Mouse (Mus musculus) hindbrain, postnatal 0 days (tissue): ENCODE results near the gene Bloc1s5. TPM values are rescaled to one million over a fixed set of nuclear protein-coding genes. Genes with fewer than 3 reads are reported as not detected.
"Not testable (repeated sequence)": the region's sequence is repeated elsewhere in the genome, so short reads cannot be mapped to it uniquely, and the experiment has no call there.

Experiments used
- ATAC-seq: fragments of 200-750 bp; cut with Nextera tagmentation; 2 replicates; pipeline ENCODE4 v1.8.0; 2017; ENCODE audit warnings: mild to moderate bottlenecking, moderate TSS enrichment, moderate library complexity
- DNase-seq: peaks from one replicate; pipeline ENCODE4 v3.0.0-alpha.2; 2015; ENCODE audit warnings: low spot score
- H3K27ac ChIP-seq: fragments of 300-500 bp; sonication (generic); 2 replicates; pipeline ENCODE4 v1.5.1; 2014; ENCODE audit warnings: mild to moderate bottlenecking
- H3K27me3 ChIP-seq: fragments of 300-500 bp; sonication (generic); 2 replicates; pipeline ENCODE4 v1.6.1; 2014; ENCODE audit warnings: low read length, mixed read lengths; ENCODE audit not compliant: insufficient read depth
- H3K36me3 ChIP-seq: fragments of 300-500 bp; sonication (generic); 2 replicates; pipeline ENCODE4 v1.6.1; 2014; ENCODE audit warnings: low read length, mixed read lengths; ENCODE audit not compliant: insufficient read depth
- H3K4me1 ChIP-seq: fragments of 300-500 bp; sonication (generic); 2 replicates; pipeline ENCODE4 v1.6.1; 2014; ENCODE audit warnings: antibody characterized with exemption, low read length, mixed read lengths; ENCODE audit not compliant: insufficient read depth
- H3K4me2 ChIP-seq: fragments of 300-500 bp; sonication (generic); 2 replicates; pipeline ENCODE4 v1.6.1; 2014; ENCODE audit warnings: low read depth, mild to moderate bottlenecking, low read length, moderate library complexity, mixed read lengths
- H3K4me3 ChIP-seq: fragments of 300-500 bp; sonication (generic); 2 replicates; pipeline ENCODE4 v1.5.1; 2014; ENCODE audit warnings: low read length
- H3K9ac ChIP-seq: fragments of 300-500 bp; sonication (generic); replicated peaks from 2 replicates; pipeline ENCODE4 v1.6.1; 2014; ENCODE audit warnings: mild to moderate bottlenecking, low read length, moderate library complexity, mixed read lengths
- H3K9me3 ChIP-seq: fragments of 300-500 bp; sonication (generic); 2 replicates; pipeline ENCODE4 v1.6.1; 2016; ENCODE audit warnings: low read length, mixed read lengths
- CTCF ChIP-seq: IDR thresholded peaks from 2 replicates; pipeline ENCODE4 v1.5.1; 2016; ENCODE audit warnings: antibody characterized with exemption, control low read depth, low read depth
- WGBS: fragments of 180-500 bp; shearing (Covaris S2); extraction: QIAGEN DNeasy Blood & Tissue Kit; methylation state at CpG from one replicate; pipeline ENCODE4 v1.1.7; 2014; 5-methylcytosine and 5-hydroxymethylcytosine counted together
- polyA plus RNA-seq: library from polyadenylated mRNA; unstranded; fragments of >200 nt; fragmentation: Nextera tagmentation; extraction: Ambion mirVana; gene quantifications from 2 replicates; pipeline ENCODE4 v1.2.1, GENCODE M21; 2015
- total RNA-seq: library from RNA; depleted of rRNA; stranded (reverse); fragments of >200 nt; gene quantifications from 2 replicates; pipeline ENCODE4 v1.2.3, GENCODE M21; 2014

Gene Bloc1s5
- total and polyA plus RNA-seq, 2 experiments from 2014 or later = 10.1 to 22.2 TPM

GRCm38 (mm10) chr13:38623296-38623695 lies 11.6 kb downstream of the Bloc1s5 start:
- Histone ChIP-seq H3K9ac (no peak overlapping the region), H3K27ac (no peak overlapping the region), H3K4me3 (no peak overlapping the region), H3K27me3 (no peaks in the 10 kb centered on the region), H3K36me3 (no peaks in the 10 kb centered on the region; the same call in 1 of the 2 replicates), H3K4me2 (no peak overlapping the region), H3K4me1 (no peaks in the 10 kb centered on the region), H3K9me3 (no peaks in the 10 kb centered on the region)
- ATAC-seq (no peak), DNase-seq (no peak)
- WGBS = 96% methylated on average over 5 of the region's 5 CpGs
- no peak for TF ChIP-seq CTCF

- H3K36me3 ChIP-seq, ATAC-seq, H3K27me3 ChIP-seq, DNase-seq, H3K4me1 ChIP-seq, H3K9ac ChIP-seq, H3K9me3 ChIP-seq, H3K4me3 ChIP-seq, H3K27ac ChIP-seq, H3K4me2 ChIP-seq: not testable (repeated sequence)
- WGBS = 77% methylated on average over 4 of the region's 4 CpGs
Measured at GRCm38 (mm10) chr13:38618001-38618630, 16.8 kb downstream of the Bloc1s5 start.

- H3K9ac ChIP-seq = no peak overlapping the region
- 72% methylated on average over 4 of the region's 4 CpGs for WGBS
- ATAC-seq (no peak), DNase-seq (no peak)
- H3K27me3 ChIP-seq = no peaks in the 10 kb centered on the region
- no peaks in the 10 kb centered on the region for H3K4me1 ChIP-seq
- no peak for TF ChIP-seq CTCF
- H3K4me3 ChIP-seq = no peak overlapping the region
- no peaks in the 10 kb centered on the region; the same call in 1 of the 2 replicates for H3K9me3 ChIP-seq
- H3K4me2 ChIP-seq = no peak overlapping the region
- no peak overlapping the region for H3K27ac ChIP-seq
- no peaks in the 10 kb centered on the region; the same call in 1 of the 2 replicates for H3K36me3 ChIP-seq
Measured at GRCm38 (mm10) chr13:38616887-38617286, 18.0 kb downstream of the Bloc1s5 start.

- H3K4me2 ChIP-seq = no peak overlapping the region
- H3K27me3 ChIP-seq = no peaks in the 10 kb centered on the region
- WGBS = 93% methylated on average over 5 of the region's 5 CpGs
- H3K4me1 ChIP-seq = no peaks in the 10 kb centered on the region
- no peak for ATAC-seq
- no peak for TF ChIP-seq CTCF
- no peaks in the 10 kb centered on the region; the same call in 1 of the 2 replicates for H3K9me3 ChIP-seq
- H3K4me3 ChIP-seq = no peak overlapping the region
- no peaks in the 10 kb centered on the region; the same call in 1 of the 2 replicates for H3K36me3 ChIP-seq
- no peak for DNase-seq
- H3K9ac ChIP-seq = no peak overlapping the region
- no peak overlapping the region for H3K27ac ChIP-seq
Measured at GRCm38 (mm10) chr13:38615656-38616055, 19.3 kb downstream of the Bloc1s5 start.

- WGBS = 77% methylated on average over 5 of the region's 5 CpGs
- Histone ChIP-seq H3K4me3 (no peak overlapping the region), H3K4me2 (no peak overlapping the region), H3K9ac (no peak overlapping the region), H3K4me1 (no peaks in the 10 kb centered on the region), H3K27me3 (no peaks in the 10 kb centered on the region), H3K36me3 (no peaks in the 10 kb centered on the region; the same call in 1 of the 2 replicates), H3K27ac (no peak overlapping the region), H3K9me3 (no peaks in the 10 kb centered on the region; the same call in 1 of the 2 replicates)
- DNase-seq = no peak
- TF ChIP-seq CTCF = no peak
- ATAC-seq = no peak
Measured at GRCm38 (mm10) chr13:38614298-38614697, 20.6 kb downstream of the Bloc1s5 start.

GRCm38 (mm10) chr13:38613583-38613982 lies 21.3 kb downstream of the Bloc1s5 start:
- no peak for TF ChIP-seq CTCF
- no peaks in the 10 kb centered on the region for H3K27me3 ChIP-seq
- no peaks in the 10 kb centered on the region; the same call in 1 of the 2 replicates for H3K36me3 ChIP-seq
- WGBS = 92% methylated on average over 8 of the region's 8 CpGs
- no peak overlapping the region for H3K27ac ChIP-seq
- no peaks in the 10 kb centered on the region; the same call in 1 of the 2 replicates for H3K9me3 ChIP-seq
- ATAC-seq (no peak), DNase-seq (no peak)
- no peak overlapping the region for H3K4me3 ChIP-seq
- no peak overlapping the region for H3K9ac ChIP-seq
- no peaks in the 10 kb centered on the region for H3K4me1 ChIP-seq
- no peak overlapping the region for H3K4me2 ChIP-seq

GRCm38 (mm10) chr13:38612608-38613007 lies 22.3 kb downstream of the Bloc1s5 start:
- no peak for TF ChIP-seq CTCF
- no peaks in the 10 kb centered on the region; the same call in 1 of the 2 replicates for H3K36me3 ChIP-seq
- no peak overlapping the region for H3K9ac ChIP-seq
- DNase-seq (no peak), ATAC-seq (no peak)
- no peaks in the 10 kb centered on the region for H3K4me1 ChIP-seq
- no peak overlapping the region for H3K4me3 ChIP-seq
- 93% methylated on average over 9 of the region's 9 CpGs for WGBS
- no peak overlapping the region for H3K27ac ChIP-seq
- no peaks in the 10 kb centered on the region for H3K27me3 ChIP-seq
- H3K9me3 ChIP-seq = no peaks in the 10 kb centered on the region; the same call in 1 of the 2 replicates
- H3K4me2 ChIP-seq = no peak overlapping the region
